Mouse (Mus musculus) liver, embryonic 16.5 days (tissue): ENCODE data around the gene Serpinh1. TPM values are rescaled to one million over a fixed set of nuclear protein-coding genes. Genes with fewer than 3 reads are reported as not detected.

Experiments
- polyA plus RNA-seq: library from polyadenylated mRNA; unstranded; fragments of >200 nt; fragmentation: Nextera tagmentation; extraction: Ambion mirVana; gene quantifications from 2 replicates; pipeline ENCODE4 v1.2.1, GENCODE M21; 2015

The Serpinh1 gene
- polyA plus RNA-seq, 1 experiment from 2014 or later, result 72.1 TPM

Other genes starting within 250 kb of the Serpinh1 start
- 7.6 and 8.2 TPM in 2 replicates for gene Uvrag, start 212.1 kb downstream of the Serpinh1 start, polyA plus RNA-seq
- gene Dgat2, start 170.5 kb downstream of the Serpinh1 start, polyA plus RNA-seq, result 168 and 194 TPM in 2 replicates
- 23.8 and 24.9 TPM in 2 replicates for gene Mogat2, start 114.6 kb downstream of the Serpinh1 start, polyA plus RNA-seq
- 0.07 TPM in 1 of 2 replicates, not detected in the other for gene Map6, start 85.8 kb downstream of the Serpinh1 start, polyA plus RNA-seq
- gene Gdpd5, start 28.2 kb upstream of the Serpinh1 start, polyA plus RNA-seq, result 1.5 and 2.1 TPM in 2 replicates
- 0.15 TPM in 1 of 2 replicates, not detected in the other for gene Klhl35, start 112.8 kb upstream of the Serpinh1 start, polyA plus RNA-seq
- 400 and 448 TPM in 2 replicates for gene Rps3, start 130.5 kb upstream of the Serpinh1 start, polyA plus RNA-seq
- gene Arrb1, start 182.2 kb upstream of the Serpinh1 start, polyA plus RNA-seq, result 92.8 and 95.7 TPM in 2 replicates